Comparison of ENCODE assay signal across 13 mouse cellular contexts in genomic region chr9:21925506-21925905, GRCm38 (mm10). TPM values are rescaled to one million over a fixed set of nuclear protein-coding genes. Genes with fewer than 3 reads are reported as not detected.
"Had no signal": no experiment of that assay in that cellular context is flagged by ENCODE, and none has a peak within 500 bp of the region (broad histone marks: within the 10 kb centered on the region; RNA-seq: fewer than 3 reads in every experiment).

No protein-coding gene starts in this region.

- DNase-seq: layer of hippocampus, adult 9-11 months; thymus, adult 2 months; thymus, postnatal 14 days; thymus, postnatal 4 days had no signal

- H3K27ac ChIP-seq: limb, embryonic 13.5 days; liver, embryonic 14.5 days; midbrain, embryonic 12.5 days; midbrain, embryonic 15.5 days had no signal

- H3K9me3 ChIP-seq: limb, embryonic 10.5 days; limb, embryonic 13.5 days; midbrain, embryonic 12.5 days; midbrain, embryonic 15.5 days had no signal

- ATAC-seq: hindbrain, embryonic 16.5 days; lung, postnatal 0 days; midbrain, embryonic 15.5 days had no signal

- H3K9ac ChIP-seq: liver, embryonic 14.5 days; lung, embryonic 14.5 days; midbrain, embryonic 12.5 days had no signal

- H3K27me3 ChIP-seq: limb, embryonic 13.5 days; midbrain, embryonic 12.5 days; midbrain, embryonic 15.5 days had no signal

RNA-seq across cellular contexts. Expression of gene Ccdc159, which starts 1.8 kb away (rescaled TPM):
- total RNA-seq: monocyte, adult 5-6 weeks had no signal

RNA-seq across cellular contexts. Expression of gene Plppr2, which starts 11.3 kb away (rescaled TPM):
- total RNA-seq: monocyte, adult 5-6 weeks had no signal
